Mouse (Mus musculus) spleen, embryonic (tissue): ENCODE measurements around the gene Usp30.

Experiments used
- CTCF ChIA-PET: fragments of 350-600 bp; sonication (Branson Sonifier 250); formaldehyde crosslinking; loops from one replicate; lab custom pipeline; 2022; lab: Charles Lee

Usp30 gene

GRCm38 (mm10) chr5:114065161-114065560 lies at the start of gene Usp30:
TSS of gene Usp30 (plus strand) at chr5:114065461.
- CTCF ChIA-PET, result no interaction called here

- CTCF ChIA-PET, result interaction anchor here (0.6 kb wide), 1 partner anchor 23 kb away, joined by 4 read pairs; no protein-coding TSS in a partner anchor
Observed at GRCm38 (mm10) chr5:114024390-114024789, 40.9 kb upstream of the Usp30 start.

- CTCF ChIA-PET, result interaction anchor here (0.6 kb wide), 1 partner anchor 23 kb away, joined by 4 read pairs; no protein-coding TSS in a partner anchor
Observed at GRCm38 (mm10) chr5:114024885-114025284, 40.4 kb upstream of the Usp30 start.

- CTCF ChIA-PET, result no interaction called here
Observed at GRCm38 (mm10) chr5:114027217-114027944, 37.9 kb upstream of the Usp30 start.

- CTCF ChIA-PET, result no interaction called here
Observed at GRCm38 (mm10) chr5:114028111-114028510, 37.1 kb upstream of the Usp30 start.

GRCm38 (mm10) chr5:114030652-114031051 lies 34.6 kb upstream of the Usp30 start:
- CTCF ChIA-PET, result no interaction called here

GRCm38 (mm10) chr5:114032161-114032763 lies 33.0 kb upstream of the Usp30 start:
- CTCF ChIA-PET, result interaction anchor here (0.7 kb wide), 1 partner anchor 78 kb away, joined by 3 read pairs; no protein-coding TSS in a partner anchor

GRCm38 (mm10) chr5:114034393-114034792 lies 30.9 kb upstream of the Usp30 start:
- CTCF ChIA-PET, result no interaction called here

- CTCF ChIA-PET, result no interaction called here
Observed at GRCm38 (mm10) chr5:114035111-114035510, 30.1 kb upstream of the Usp30 start.

- CTCF ChIA-PET, result no interaction called here
Observed at GRCm38 (mm10) chr5:114040508-114040907, 24.8 kb upstream of the Usp30 start.

GRCm38 (mm10) chr5:114040911-114041310 lies 24.4 kb upstream of the Usp30 start:
- CTCF ChIA-PET, result no interaction called here

GRCm38 (mm10) chr5:114041327-114041930 lies 23.8 kb upstream of the Usp30 start:
- CTCF ChIA-PET, result no interaction called here

- CTCF ChIA-PET, result no interaction called here
Observed at GRCm38 (mm10) chr5:114043800-114044199, 21.5 kb upstream of the Usp30 start.

- CTCF ChIA-PET, result interaction anchor here (1.1 kb wide), 1 partner anchor 191 kb away, joined by 3 read pairs; no protein-coding TSS in a partner anchor
Observed at GRCm38 (mm10) chr5:114045134-114045533, 20.1 kb upstream of the Usp30 start.

- CTCF ChIA-PET, result interaction anchor here (0.6 kb wide), 1 partner anchor 20 kb away, joined by 3 read pairs; no protein-coding TSS in a partner anchor
Observed at GRCm38 (mm10) chr5:114046151-114046550, 19.1 kb upstream of the Usp30 start.

GRCm38 (mm10) chr5:114046604-114047003 lies 18.7 kb upstream of the Usp30 start:
- CTCF ChIA-PET, result interaction anchor here (0.5 to 0.6 kb wide), 3 partner anchors 20 to 296 kb away, joined by 3 to 4 read pairs (median 3); no protein-coding TSS in a partner anchor

GRCm38 (mm10) chr5:114047182-114047581 lies 18.1 kb upstream of the Usp30 start:
- CTCF ChIA-PET, result interaction anchor here (0.6 kb wide), 1 partner anchor 295 kb away, joined by 3 read pairs; no protein-coding TSS in a partner anchor

- CTCF ChIA-PET, result no interaction called here
Observed at GRCm38 (mm10) chr5:114048731-114049308, 16.4 kb upstream of the Usp30 start.

GRCm38 (mm10) chr5:114052246-114052761 lies 13.0 kb upstream of the Usp30 start:
- CTCF ChIA-PET, result no interaction called here

- CTCF ChIA-PET, result no interaction called here
Observed at GRCm38 (mm10) chr5:114057129-114057731, 8.0 kb upstream of the Usp30 start.

GRCm38 (mm10) chr5:114061675-114062074 lies 3.6 kb upstream of the Usp30 start:
- CTCF ChIA-PET, result no interaction called here
